In genomic region chr8:113811521-113811920, GRCm38 (mm10) we compare ENCODE assay signal across 19 mouse cellular contexts. TPM values are rescaled to one million over a fixed set of nuclear protein-coding genes. Genes with fewer than 3 reads are reported as not detected.
DNase-seq lines count a peak whose midpoint lies in the region; ATAC-seq and TF ChIP-seq lines count a peak whose summit lies in the region.
"Had no signal": no experiment of that assay in that cellular context is flagged by ENCODE, and none has a peak within 500 bp of the region (broad histone marks: within the 10 kb centered on the region; RNA-seq: fewer than 3 reads in every experiment).

No protein-coding gene starts in this region.

- DNase-seq in frontal cortex, postnatal 25 days (ENCODE audit: low spot score in 2 of 2) = no peak
- DNase-seq in left cerebral cortex, adult 11 months (ENCODE audit: low spot score) = peak; percentile 8
- no peak for DNase-seq in left cerebral cortex, adult 2 months (ENCODE audit: extremely low spot score in 1 of 2, low spot score in 2 of 2)
- peak; percentile 0 for DNase-seq in midbrain, postnatal 0 days (ENCODE audit: low spot score)
- DNase-seq in midbrain, embryonic 10.5 days (ENCODE audit: low spot score) = no peak
- DNase-seq in left cerebral cortex, postnatal 36 days (ENCODE audit: low spot score in 2 of 2) = peak; percentile 28 to 39
- DNase-seq in urinary bladder, adult 2 months (ENCODE audit: low spot score) = no peak
- DNase-seq: adrenal gland, adult 8-10 months; cerebellum, adult 9-10 months; gastrocnemius, adult 2 months; thymus, postnatal 14 days had no signal

- intact Hi-C loops in left cerebral cortex, adult 2 months (cut with DNase I) = loop anchor here (1.0 kb wide), 1 partner anchor 20 kb away; no protein-coding TSS in a partner anchor
- intact Hi-C loops in left cerebral cortex, postnatal 36 days (cut with DNase I) = no loop called here

- no peaks in the 10 kb centered on the region for H3K27me3 ChIP-seq in midbrain, postnatal 0 days (ENCODE audit: insufficient read depth, low read length)
- no peaks in the 10 kb centered on the region for H3K27me3 ChIP-seq in midbrain, embryonic 10.5 days (ENCODE audit: low read depth, poor library complexity, severe bottlenecking)
- H3K27me3 ChIP-seq: limb, embryonic 12.5 days; midbrain, embryonic 12.5 days had no signal

- no peaks in the 10 kb centered on the region; the same call in 1 of the 2 replicates for H3K4me1 ChIP-seq in midbrain, postnatal 0 days (ENCODE audit: insufficient read depth, low read length)
- peaks cover 6% of the 10 kb centered on the region; the same call in 1 of the 2 replicates for H3K4me1 ChIP-seq in midbrain, embryonic 10.5 days
- H3K4me1 ChIP-seq: hindbrain, embryonic 10.5 days; limb, embryonic 12.5 days had no signal

- WGBS in midbrain, postnatal 0 days = 71% methylated on average over 4 of the region's 4 CpGs
- WGBS in midbrain, embryonic 10.5 days = 92% methylated on average over 4 of the region's 4 CpGs

- TF ChIP-seq CTCF in left cerebral cortex, adult 2 months (IDR thresholded peaks at IDR 0.05) = no peak
- TF ChIP-seq CTCF in midbrain, postnatal 0 days (IDR thresholded peaks at IDR 0.05) = no peak

- no peaks in the 10 kb centered on the region for H3K9me3 ChIP-seq in midbrain, postnatal 0 days (ENCODE audit: low read length)
- no peaks in the 10 kb centered on the region for H3K9me3 ChIP-seq in midbrain, embryonic 10.5 days (replicated peaks)
- H3K9me3 ChIP-seq: hindbrain, embryonic 10.5 days; limb, embryonic 12.5 days had no signal

- no peak overlapping the region for H3K9ac ChIP-seq in midbrain, postnatal 0 days (replicated peaks; ENCODE audit: low read length, poor library complexity, severe bottlenecking)
- H3K9ac ChIP-seq: limb, embryonic 12.5 days; liver, embryonic 14.5 days; midbrain, embryonic 12.5 days had no signal

- ATAC-seq in frontal cortex, adult (ENCODE audit: low TSS enrichment) = peak; percentile 93
- no peak for ATAC-seq in midbrain, postnatal 0 days (ENCODE audit: low FRiP score)

- no peaks in the 10 kb centered on the region for H3K36me3 ChIP-seq in midbrain, postnatal 0 days (ENCODE audit: insufficient read depth, low read length)
- H3K36me3 ChIP-seq in midbrain, embryonic 10.5 days = no peaks in the 10 kb centered on the region
- H3K36me3 ChIP-seq: hindbrain, embryonic 10.5 days; limb, embryonic 12.5 days; midbrain, embryonic 12.5 days had no signal

- H3K4me2 ChIP-seq in midbrain, postnatal 0 days (ENCODE audit: low read depth, low read length, poor library complexity, severe bottlenecking) = no peak overlapping the region
- H3K4me2 ChIP-seq: heart, embryonic 11.5 days; limb, embryonic 12.5 days; midbrain, embryonic 12.5 days had no signal

- H3K27ac ChIP-seq in left cerebral cortex, adult 2 months = no peak overlapping the region
- H3K27ac ChIP-seq in midbrain, postnatal 0 days (ENCODE audit: low read depth, low read length) = no peak overlapping the region
- no peak overlapping the region for H3K27ac ChIP-seq in midbrain, embryonic 10.5 days (replicated peaks)
- H3K27ac ChIP-seq: gastrocnemius, adult 2 months; hindbrain, embryonic 10.5 days; layer of hippocampus, adult 2 months; limb, embryonic 12.5 days; liver, embryonic 14.5 days; midbrain, embryonic 12.5 days had no signal

- no peak overlapping the region for H3K4me3 ChIP-seq in left cerebral cortex, adult 2 months
- no peak overlapping the region for H3K4me3 ChIP-seq in midbrain, postnatal 0 days (ENCODE audit: low read depth, low read length)
- H3K4me3 ChIP-seq in midbrain, embryonic 10.5 days = no peak overlapping the region
- H3K4me3 ChIP-seq: gastrocnemius, adult 2 months; hindbrain, embryonic 10.5 days; layer of hippocampus, adult 2 months; limb, embryonic 12.5 days; midbrain, embryonic 12.5 days had no signal

RNA-seq across cellular contexts. Expression of gene Adamts18, which starts 37.0 kb away (rescaled TPM):
- 1 to 10 TPM; 1.9 to 2.6 TPM for total RNA-seq in left cerebral cortex, adult 2 months (2021)
- 4.9 and 5.9 TPM in 2 replicates for total RNA-seq in midbrain, postnatal 0 days (2014; rRNA removed)
- 3.0 and 3.2 TPM in 2 replicates for polyA plus RNA-seq in midbrain, postnatal 0 days (2015; fragmentation: Nextera tagmentation; extraction: Ambion mirVana)
- 0.73 and 1.00 TPM in 2 replicates for polyA plus RNA-seq in midbrain, embryonic 10.5 days (2016; fragmentation: Nextera tagmentation; extraction: Ambion mirVana)
- 1 to 10 TPM; 2.4 to 2.6 TPM for total RNA-seq in left cerebral cortex, postnatal 36 days (2021)
- 0.25 and 0.43 TPM in 2 replicates for polyA plus RNA-seq in urinary bladder, adult 2 months (2012; rRNA removed)
- total RNA-seq: ES-E14 had no signal

Comparison
In these comparisons a context has a peak if more than half of its experiments do, and no peak if none do; other contexts are left out.
1. DNase-seq: peak in left cerebral cortex, adult 11 months (single experiment), midbrain, postnatal 0 days (single experiment) and left cerebral cortex, postnatal 36 days (2 of 2); none in frontal cortex, postnatal 25 days (0 of 2), left cerebral cortex, adult 2 months (0 of 2), midbrain, embryonic 10.5 days (single experiment) and urinary bladder, adult 2 months (single experiment).